Mouse (Mus musculus) heart, embryonic 10.5 days (tissue): Measurements from ENCODE around the gene Slc7a5. TPM values are rescaled to one million over a fixed set of nuclear protein-coding genes. Genes with fewer than 3 reads are reported as not detected.
A peak's percentile ranks its signal among the peaks of the same experiment; 100 is the strongest.

Experiments used
- DNase-seq: peaks from one replicate; pipeline ENCODE4 v3.0.0-alpha.2; 2017; ENCODE audit warnings: low spot score
- H3K27ac ChIP-seq: fragments of 300-500 bp; sonication (generic); 2 replicates; pipeline ENCODE4 v1.5.1; 2016; ENCODE audit warnings: mild to moderate bottlenecking
- H3K27me3 ChIP-seq: fragments of 300-500 bp; sonication (generic); 2 replicates; pipeline ENCODE4 v1.6.1; 2016; ENCODE audit warnings: mild to moderate bottlenecking; ENCODE audit not compliant: poor library complexity, insufficient read depth, severe bottlenecking
- H3K36me3 ChIP-seq: fragments of 300-500 bp; sonication (generic); 2 replicates; pipeline ENCODE4 v1.6.1; 2016; ENCODE audit warnings: mild to moderate bottlenecking, moderate library complexity
- H3K4me1 ChIP-seq: fragments of 300-500 bp; sonication (generic); 2 replicates; pipeline ENCODE4 v1.6.1; 2016; ENCODE audit warnings: mild to moderate bottlenecking
- H3K4me3 ChIP-seq: fragments of 300-500 bp; sonication (generic); 2 replicates; pipeline ENCODE4 v1.5.1; 2016; ENCODE audit warnings: mild to moderate bottlenecking, moderate library complexity
- H3K9me3 ChIP-seq: fragments of 300-500 bp; sonication (generic); 2 replicates; pipeline ENCODE4 v1.6.1; 2016; ENCODE audit warnings: mild to moderate bottlenecking, moderate library complexity
- whole genome bisulfite sequencing: fragments of 180-500 bp; shearing (Covaris S2); methylation state at CpG from one replicate; pipeline ENCODE4 v1.1.7; 2016; 5-methylcytosine and 5-hydroxymethylcytosine counted together
- polyA plus RNA-seq: library from polyadenylated mRNA; unstranded; fragments of >200 nt; fragmentation: Nextera tagmentation; extraction: Ambion mirVana; gene quantifications from 2 replicates; pipeline ENCODE4 v1.2.1, GENCODE M21; 2016

Slc7a5 gene
- polyA plus RNA-seq, 1 experiment from 2014 or later: 20.9 TPM

DNA sequence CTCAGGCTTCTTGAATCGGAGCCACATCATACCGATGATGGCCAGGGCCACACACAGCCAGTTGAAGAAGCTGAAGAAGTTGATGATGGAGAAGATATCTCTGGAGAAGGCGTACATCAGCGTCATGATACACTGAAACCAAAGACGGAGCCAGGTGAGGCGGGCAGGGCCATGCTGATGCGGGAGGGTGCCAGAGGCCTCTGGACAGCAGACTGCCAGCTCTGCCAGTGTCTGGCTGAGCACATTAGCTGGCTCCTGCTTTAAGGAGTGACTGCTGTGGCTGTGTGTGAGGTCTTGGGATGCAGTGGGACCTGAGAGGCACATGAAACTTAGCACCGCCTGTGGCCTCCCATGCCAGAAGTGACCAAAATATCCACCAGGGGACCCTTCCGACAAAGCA lies 22.5 kb downstream of the Slc7a5 start:
- Histone ChIP-seq H3K27me3 (no peaks in the 10 kb centered on the region), H3K36me3 (peaks cover 72% of the 10 kb centered on the region), H3K4me3 (no peak overlapping the region), H3K9me3 (no peaks in the 10 kb centered on the region), H3K4me1 (peaks cover 17% of the 10 kb centered on the region), H3K27ac (no peak overlapping the region)
- no peak for DNase-seq
- 95% methylated on average over 9 of the region's 9 CpGs for WGBS

DNA sequence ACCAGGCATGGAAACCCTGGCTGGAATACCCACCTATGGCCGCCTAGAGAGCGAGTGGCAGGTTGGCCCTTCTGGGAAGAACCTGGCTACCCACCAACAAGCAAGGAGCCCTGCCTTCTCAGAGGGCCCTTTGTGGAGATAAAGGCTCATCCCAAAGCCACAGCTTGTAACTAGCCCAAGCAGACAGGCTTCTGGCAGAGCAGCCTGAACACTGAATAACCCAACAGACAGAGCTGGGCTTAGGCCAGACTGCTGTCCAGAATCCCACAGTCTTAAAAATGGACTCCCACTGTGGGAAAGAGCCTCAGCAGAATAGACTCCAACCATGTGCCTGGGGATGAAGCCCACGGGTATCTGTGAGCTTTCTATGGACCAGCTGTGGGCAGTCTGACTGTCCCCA lies 23.3 kb downstream of the Slc7a5 start:
- Histone ChIP-seq H3K9me3 (no peaks in the 10 kb centered on the region), H3K4me1 (peaks cover 17% of the 10 kb centered on the region), H3K4me3 (no peak overlapping the region), H3K27me3 (no peaks in the 10 kb centered on the region), H3K36me3 (peaks cover 72% of the 10 kb centered on the region), H3K27ac (no peak overlapping the region)
- WGBS: 87% methylated on average over 3 of the region's 3 CpGs
- DNase-seq: no peak

DNA sequence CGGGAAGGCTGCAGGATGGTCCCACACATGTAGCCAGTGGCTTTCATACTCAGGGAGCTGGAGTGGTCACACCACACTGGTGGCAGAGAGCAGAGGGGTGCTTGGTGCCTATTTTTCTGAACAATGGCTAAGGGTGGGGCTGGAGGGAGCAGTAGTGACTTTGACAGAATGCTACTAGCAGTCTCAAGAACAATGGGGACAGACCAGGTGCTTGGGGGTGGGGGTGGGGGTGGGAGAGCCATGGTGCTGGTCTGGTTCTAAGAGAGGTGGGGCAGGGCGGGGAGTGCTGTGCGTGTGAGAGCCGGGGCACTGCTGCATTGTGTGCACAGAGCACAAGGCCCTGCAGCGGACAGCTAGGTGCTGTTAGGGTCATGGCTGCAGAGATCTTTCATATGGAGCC lies 25.6 kb downstream of the Slc7a5 start:
- no peaks in the 10 kb centered on the region for H3K9me3 ChIP-seq
- H3K4me1 ChIP-seq: peaks cover 17% of the 10 kb centered on the region
- H3K27ac ChIP-seq: no peak overlapping the region
- peaks cover 56% of the 10 kb centered on the region for H3K36me3 ChIP-seq
- no peak overlapping the region for H3K4me3 ChIP-seq
- H3K27me3 ChIP-seq: 0 out of 2 replicates have a peak, but pooled peaks cover 3% of the 10 kb centered on the region
- WGBS: 94% methylated on average over 5 of the region's 5 CpGs
- DNase-seq: no peak

DNA sequence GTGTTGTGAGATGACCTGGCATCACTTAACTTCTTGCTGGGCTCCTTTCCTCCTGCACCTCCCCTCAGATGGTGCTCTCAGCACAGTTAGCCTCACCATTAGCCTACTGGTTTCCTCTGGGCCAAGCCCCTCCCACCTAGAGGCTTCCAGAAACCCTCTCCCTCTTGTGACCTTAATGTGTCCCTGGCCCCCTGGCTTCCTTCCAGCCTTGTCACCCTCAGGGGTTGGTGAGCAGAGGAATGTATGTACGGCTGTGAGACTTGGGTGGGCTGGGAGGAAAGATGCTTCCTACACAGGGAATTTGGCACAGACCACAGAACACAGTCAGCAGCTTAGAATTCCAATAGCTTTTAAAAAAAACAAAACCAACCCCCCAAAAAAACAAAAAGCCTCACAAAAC lies 26.7 kb downstream of the Slc7a5 start:
- 0 out of 2 replicates have a peak overlapping the region, but pooled peaks have one; percentile 18 for H3K27ac ChIP-seq
- H3K4me1 ChIP-seq: peaks cover 22% of the 10 kb centered on the region
- 45% methylated on average over 1 of the region's 1 CpGs for WGBS
- DNase-seq: no peak
- no peak overlapping the region for H3K4me3 ChIP-seq
- H3K27me3 ChIP-seq: 0 out of 2 replicates have a peak, but pooled peaks cover 5% of the 10 kb centered on the region
- H3K9me3 ChIP-seq: no peaks in the 10 kb centered on the region
- peaks cover 45% of the 10 kb centered on the region for H3K36me3 ChIP-seq

DNA sequence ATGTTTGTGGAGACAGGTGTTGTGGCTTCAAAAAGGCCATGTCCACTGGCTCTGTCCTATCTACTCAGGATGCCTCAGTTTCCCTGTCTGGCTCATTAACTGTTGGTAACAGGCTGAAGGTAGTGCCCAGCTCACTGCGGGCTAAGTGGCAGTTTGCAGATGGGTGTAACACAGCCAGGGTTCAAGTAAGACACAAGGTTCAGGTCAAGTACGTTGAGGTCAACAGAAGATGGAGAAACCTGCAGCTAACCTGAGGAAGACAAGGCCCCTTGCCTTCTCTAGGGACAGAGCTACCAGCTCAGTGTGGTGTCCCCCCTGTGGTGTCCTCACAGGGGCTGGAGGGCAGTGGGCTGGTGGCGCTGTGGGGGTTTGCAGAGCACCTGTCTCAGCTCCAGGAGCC lies 27.8 kb downstream of the Slc7a5 start:
- H3K36me3 ChIP-seq: peaks cover 34% of the 10 kb centered on the region
- no peak overlapping the region for H3K4me3 ChIP-seq
- H3K9me3 ChIP-seq: no peaks in the 10 kb centered on the region
- 0 out of 2 replicates have a peak, but pooled peaks cover 5% of the 10 kb centered on the region for H3K27me3 ChIP-seq
- H3K27ac ChIP-seq: no peak overlapping the region
- WGBS: 92% methylated on average over 3 of the region's 3 CpGs
- peaks cover 33% of the 10 kb centered on the region for H3K4me1 ChIP-seq
- no peak for DNase-seq

DNA sequence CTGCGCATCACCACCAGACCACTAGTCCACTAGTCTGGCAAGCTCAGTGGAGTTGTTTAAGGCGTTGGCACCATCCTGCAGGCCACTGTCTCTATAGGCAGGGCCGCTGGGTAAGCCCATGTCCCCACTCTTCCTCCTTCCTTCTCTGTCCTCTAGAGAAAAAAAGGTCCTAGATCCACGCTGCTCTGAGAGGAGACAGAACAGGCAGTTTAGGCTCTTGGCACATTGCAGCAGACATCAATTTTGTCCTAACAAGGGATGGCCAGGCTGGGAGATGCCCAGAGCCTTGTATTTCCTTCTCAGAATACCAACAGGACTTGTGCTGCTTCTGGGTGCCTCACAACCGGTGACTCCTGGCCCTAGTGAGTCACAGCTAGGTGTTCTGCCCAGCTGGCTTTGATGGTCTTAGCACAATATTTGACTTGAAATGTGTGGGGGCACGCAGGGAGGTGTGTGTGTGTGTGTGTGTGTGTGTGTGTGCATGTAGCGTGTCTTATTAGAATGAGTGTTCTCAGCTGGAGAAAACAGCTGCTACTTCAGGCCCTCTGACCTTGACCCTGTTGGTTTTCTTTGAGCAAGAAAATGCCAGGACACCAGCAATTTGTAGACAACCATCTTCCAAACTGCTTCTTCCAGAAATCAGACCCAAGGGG lies 29.5 kb downstream of the Slc7a5 start:
- H3K36me3 ChIP-seq: peaks cover 16% of the 10 kb centered on the region
- H3K27me3 ChIP-seq: peaks cover 11% of the 10 kb centered on the region; the same call in 1 of the 2 replicates
- H3K4me3 ChIP-seq: no peak overlapping the region
- no peaks in the 10 kb centered on the region for H3K9me3 ChIP-seq
- no peak overlapping the region for H3K27ac ChIP-seq
- DNase-seq: no peak
- H3K4me1 ChIP-seq: peaks cover 43% of the 10 kb centered on the region
- 85% methylated on average over 7 of the region's 7 CpGs for WGBS

DNA sequence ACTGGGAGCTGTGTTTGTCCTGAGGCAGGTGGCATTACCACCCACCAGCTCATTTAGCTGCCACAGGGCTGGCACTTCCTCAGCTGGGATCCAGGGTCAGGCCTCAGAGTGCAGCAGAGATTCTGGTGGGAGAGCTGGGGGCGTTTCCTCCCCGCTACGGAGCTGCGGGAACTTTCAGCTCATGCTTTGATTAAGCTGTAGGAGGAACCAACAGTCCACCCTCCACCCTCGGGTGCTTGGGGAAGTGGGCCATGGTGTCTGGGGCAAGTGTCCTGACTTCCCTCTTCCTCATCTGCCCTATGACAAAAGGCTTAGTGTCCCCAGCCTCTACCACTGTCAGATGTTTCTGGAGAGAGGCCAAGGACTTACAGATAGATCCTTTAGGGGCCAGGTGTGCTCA lies 30.3 kb downstream of the Slc7a5 start:
- peaks cover 19% of the 10 kb centered on the region for H3K27me3 ChIP-seq
- no peaks in the 10 kb centered on the region for H3K9me3 ChIP-seq
- H3K4me1 ChIP-seq: peaks cover 48% of the 10 kb centered on the region
- peaks cover 9% of the 10 kb centered on the region; the same call in 1 of the 2 replicates for H3K36me3 ChIP-seq
- no peak for DNase-seq
- H3K4me3 ChIP-seq: no peak overlapping the region
- WGBS: 74% methylated on average over 5 of the region's 5 CpGs
- H3K27ac ChIP-seq: no peak overlapping the region

DNA sequence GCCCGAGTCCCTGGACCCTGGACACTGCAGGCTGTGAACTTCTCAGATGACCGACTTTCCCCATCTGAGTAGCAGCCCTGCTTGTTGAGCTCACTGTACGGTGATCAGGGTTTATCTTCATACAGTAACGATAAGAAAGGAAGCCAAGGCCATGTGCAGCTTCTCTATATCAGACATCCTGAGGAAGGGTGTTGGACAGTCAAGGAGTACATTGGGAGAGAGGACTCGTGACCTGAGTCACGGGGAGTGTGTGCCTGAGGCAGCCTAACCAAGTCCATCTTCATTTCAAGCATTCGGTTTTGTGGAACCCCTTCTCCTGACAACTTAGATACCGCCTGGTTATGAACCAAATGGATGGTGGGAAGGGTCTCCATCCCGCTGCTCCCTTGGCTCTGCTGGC lies 32.0 kb downstream of the Slc7a5 start:
- Histone ChIP-seq H3K27me3 (peaks cover 28% of the 10 kb centered on the region), H3K4me3 (no peak overlapping the region), H3K36me3 (no peaks in the 10 kb centered on the region), H3K4me1 (peaks cover 37% of the 10 kb centered on the region), H3K9me3 (no peaks in the 10 kb centered on the region), H3K27ac (peak overlapping the region; percentile 63)
- 64% methylated on average over 9 of the region's 9 CpGs for WGBS
- DNase-seq: no peak

DNA sequence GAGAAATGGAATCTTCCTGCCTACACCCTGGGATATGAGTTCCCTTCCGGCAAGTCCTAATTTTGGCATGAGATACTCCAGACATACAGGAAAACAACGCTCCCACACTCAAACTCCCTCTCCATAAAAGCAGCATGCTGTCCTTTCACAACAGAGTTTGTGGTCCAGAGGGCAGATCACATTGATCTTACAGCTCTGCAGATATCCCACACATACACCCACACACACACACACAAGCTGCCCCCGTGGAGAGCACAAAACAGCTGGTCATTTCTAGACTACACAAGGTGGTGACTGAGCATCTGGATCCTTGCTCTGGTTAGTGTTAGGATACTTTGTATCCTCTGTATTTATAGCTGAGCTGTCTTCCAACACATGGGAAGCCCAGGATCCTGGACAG lies 32.4 kb downstream of the Slc7a5 start:
- Histone ChIP-seq H3K4me3 (no peak overlapping the region), H3K4me1 (peaks cover 36% of the 10 kb centered on the region), H3K36me3 (no peaks in the 10 kb centered on the region), H3K9me3 (no peaks in the 10 kb centered on the region), H3K27ac (peak overlapping the region; percentile 63), H3K27me3 (peaks cover 28% of the 10 kb centered on the region)
- 58% methylated on average over 3 of the region's 3 CpGs for WGBS
- DNase-seq: no peak

DNA sequence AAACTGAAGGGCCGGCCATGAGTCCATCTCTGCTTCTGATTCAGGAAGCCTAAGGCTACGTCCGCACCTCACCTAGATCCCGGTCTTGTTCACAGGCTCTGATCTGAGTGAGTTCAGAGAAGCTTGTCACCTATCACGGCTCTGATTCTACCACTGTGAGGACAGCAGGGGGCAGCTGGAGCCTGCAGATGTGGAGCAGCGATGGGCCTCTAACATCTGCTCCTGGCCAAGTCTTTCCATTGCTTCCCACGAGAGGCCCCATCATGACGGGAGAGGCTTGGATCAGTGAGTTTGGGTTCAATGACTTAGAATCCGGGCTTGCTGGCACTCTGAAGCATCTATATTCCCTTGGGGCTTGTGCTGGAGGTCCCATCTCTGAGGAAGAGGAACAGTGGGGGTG lies 33.5 kb downstream of the Slc7a5 start:
- H3K27me3 ChIP-seq: peaks cover 28% of the 10 kb centered on the region
- H3K9me3 ChIP-seq: no peaks in the 10 kb centered on the region
- DNase-seq: peak; percentile 87
- H3K4me3 ChIP-seq: no peak overlapping the region
- peaks cover 36% of the 10 kb centered on the region for H3K4me1 ChIP-seq
- no peaks in the 10 kb centered on the region for H3K36me3 ChIP-seq
- H3K27ac ChIP-seq: peak overlapping the region; percentile 31
- WGBS: 49% methylated on average over 9 of the region's 9 CpGs

DNA sequence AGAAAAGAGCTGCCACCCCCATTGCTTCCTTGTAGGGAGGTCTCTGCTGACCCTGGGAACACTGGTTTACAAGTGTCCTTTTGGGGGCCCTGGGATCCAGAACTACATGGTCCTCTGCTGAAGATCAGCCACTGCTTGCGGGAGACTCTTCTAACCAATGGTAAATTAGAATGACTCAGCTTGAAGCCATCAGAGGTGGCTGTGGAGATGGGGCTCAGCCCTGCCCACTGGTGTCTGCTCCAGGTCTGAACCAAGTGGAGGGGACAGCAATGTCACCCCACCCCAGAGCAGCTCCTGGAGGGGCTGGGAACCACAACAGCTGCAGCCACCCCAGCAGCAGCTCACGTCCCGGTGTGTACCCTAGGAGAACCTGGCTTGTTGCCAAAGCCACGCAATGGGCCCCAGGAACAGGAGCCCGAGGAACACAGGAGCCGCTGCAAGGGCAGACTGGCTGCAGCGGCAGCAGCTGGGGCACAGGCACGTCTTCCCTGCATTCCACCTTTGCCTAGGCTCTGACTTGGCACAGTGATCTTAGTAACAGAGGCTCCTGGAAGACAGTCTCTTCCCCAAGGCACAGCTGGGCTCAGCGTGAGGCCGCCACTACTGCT lies 35.6 kb downstream of the Slc7a5 start:
- no peak for DNase-seq
- Histone ChIP-seq H3K9me3 (no peaks in the 10 kb centered on the region), H3K4me1 (peaks cover 36% of the 10 kb centered on the region), H3K27me3 (peaks cover 24% of the 10 kb centered on the region), H3K4me3 (peak overlapping the region; percentile 10), H3K27ac (peak overlapping the region; percentile 48; the same call in 1 of the 2 replicates), H3K36me3 (no peaks in the 10 kb centered on the region)
- WGBS: 39% methylated on average over 10 of the region's 10 CpGs

DNA sequence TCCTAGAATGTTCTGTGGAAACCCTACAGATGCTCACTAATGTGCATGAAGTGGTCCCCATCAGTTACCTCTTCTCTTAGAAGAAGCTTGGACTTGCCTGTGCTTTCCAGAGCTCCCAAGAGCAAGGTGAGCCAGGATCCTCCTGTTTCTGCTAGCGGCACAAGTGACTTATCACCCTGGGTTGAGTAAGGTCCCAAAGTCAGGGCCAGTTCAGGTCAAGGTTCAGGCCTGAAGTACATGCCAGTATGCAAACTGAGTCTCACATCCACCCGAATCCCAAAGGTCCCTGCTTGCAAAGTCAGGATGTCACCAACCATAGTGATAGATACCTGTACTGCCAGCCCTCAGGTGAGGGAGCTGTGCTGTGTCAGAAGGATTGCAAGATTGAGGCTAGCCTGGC lies 37.3 kb downstream of the Slc7a5 start:
- WGBS: 79% methylated on average over 2 of the region's 2 CpGs
- no peak overlapping the region for H3K27ac ChIP-seq
- H3K4me3 ChIP-seq: no peak overlapping the region
- peaks cover 25% of the 10 kb centered on the region for H3K4me1 ChIP-seq
- no peaks in the 10 kb centered on the region for H3K36me3 ChIP-seq
- peaks cover 23% of the 10 kb centered on the region for H3K27me3 ChIP-seq
- no peaks in the 10 kb centered on the region for H3K9me3 ChIP-seq
- DNase-seq: no peak

DNA sequence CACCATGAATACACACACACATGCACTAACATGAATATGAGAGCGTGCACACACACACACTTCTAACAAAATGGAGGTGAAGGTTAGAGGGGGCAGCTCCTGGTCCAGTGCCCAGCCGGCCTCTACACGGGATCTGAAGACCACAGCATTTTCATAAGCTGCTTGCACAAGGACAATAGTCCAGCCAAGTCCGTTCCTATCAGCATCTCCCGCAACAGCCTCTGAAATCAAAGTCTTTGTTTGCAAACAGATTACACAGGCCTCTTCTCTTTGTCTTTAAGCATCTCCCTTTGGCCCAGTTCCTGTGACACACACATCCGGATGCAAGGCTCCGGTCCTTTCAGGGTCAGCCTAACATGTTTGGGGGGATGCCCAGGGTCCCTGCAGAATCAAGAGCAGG lies 38.6 kb downstream of the Slc7a5 start:
- Histone ChIP-seq H3K4me1 (peaks cover 12% of the 10 kb centered on the region), H3K9me3 (no peaks in the 10 kb centered on the region), H3K4me3 (no peak overlapping the region), H3K27ac (no peak overlapping the region), H3K27me3 (peaks cover 23% of the 10 kb centered on the region), H3K36me3 (no peaks in the 10 kb centered on the region)
- 81% methylated on average over 7 of the region's 7 CpGs for WGBS
- DNase-seq: no peak
